Mouse (Mus musculus) B cell, adult 2 months (primary cell): ENCODE data around the gene Trp53rkb.
A peak's percentile ranks its signal among the peaks of the same experiment; 100 is the strongest.

Source experiments
- DNase-seq, 2 experiments: peaks; one replicate each; pipeline ENCODE4 v3.0.0; 2022

Gene Trp53rkb

GRCm38 (mm10) chr2:166799615-166800472, 7.5 kb downstream of the Trp53rkb start:
- DNase-seq = no peak

GRCm38 (mm10) chr2:166800473-166800857, 8.1 kb downstream of the Trp53rkb start:
- DNase-seq = no peak

GRCm38 (mm10) chr2:166801436-166801835, 9.1 kb downstream of the Trp53rkb start:
- no peak for DNase-seq

- DNase-seq = no peak
These were observed 11.0 kb downstream of the Trp53rkb start for GRCm38 (mm10) chr2:166803298-166803697.

- DNase-seq = peak; percentile 94 to 95
These were observed 13.2 kb downstream of the Trp53rkb start, which contains the start of gene Arfgef2 for GRCm38 (mm10) chr2:166805250-166806172. Arfgef2 (plus strand) TSS chr2:166805588.

GRCm38 (mm10) chr2:166806173-166806705, 13.9 kb downstream of the Trp53rkb start:
- peak in 1 of 2 experiments; percentile 35 for DNase-seq

GRCm38 (mm10) chr2:166806813-166807212, 14.5 kb downstream of the Trp53rkb start:
- DNase-seq = no peak

- DNase-seq = no peak
These were observed 17.2 kb downstream of the Trp53rkb start for GRCm38 (mm10) chr2:166809499-166809898.

GRCm38 (mm10) chr2:166810821-166811220, 18.5 kb downstream of the Trp53rkb start:
- no peak for DNase-seq

GRCm38 (mm10) chr2:166818463-166819143, 26.3 kb downstream of the Trp53rkb start:
- no peak for DNase-seq

- no peak for DNase-seq
These were observed 27.5 kb downstream of the Trp53rkb start for GRCm38 (mm10) chr2:166819849-166820248.

GRCm38 (mm10) chr2:166820844-166821243, 28.5 kb downstream of the Trp53rkb start:
- no peak for DNase-seq

GRCm38 (mm10) chr2:166821406-166821805, 29.1 kb downstream of the Trp53rkb start:
- DNase-seq = no peak

- DNase-seq = no peak
These were observed 29.9 kb downstream of the Trp53rkb start for GRCm38 (mm10) chr2:166822119-166822826.

GRCm38 (mm10) chr2:166822901-166823300, 30.6 kb downstream of the Trp53rkb start:
- DNase-seq = no peak

GRCm38 (mm10) chr2:166824386-166824785, 32.1 kb downstream of the Trp53rkb start:
- no peak for DNase-seq

GRCm38 (mm10) chr2:166824998-166825397, 32.7 kb downstream of the Trp53rkb start:
- no peak for DNase-seq

GRCm38 (mm10) chr2:166826491-166827224, 34.3 kb downstream of the Trp53rkb start:
- DNase-seq = peak; percentile 65 to 75

GRCm38 (mm10) chr2:166828306-166828705, 36.0 kb downstream of the Trp53rkb start:
- no peak for DNase-seq

- DNase-seq = no peak
These were observed 38.0 kb downstream of the Trp53rkb start for GRCm38 (mm10) chr2:166830350-166830749.

- DNase-seq = no peak
These were observed 41.8 kb downstream of the Trp53rkb start for GRCm38 (mm10) chr2:166834091-166834490.
